Mouse (Mus musculus) thymus, adult 2 months (tissue): ENCODE results near the gene Pthlh.

ENCODE experiments used
- CTCF ChIP-seq: fragments of 200-500 bp; IDR thresholded peaks from 2 replicates; pipeline ENCODE4 v1.5.1; 2012; ENCODE audit warnings: mild to moderate bottlenecking, control low read depth, low read length, moderate library complexity, borderline replicate concordance; ENCODE audit not compliant: control insufficient read depth, poor library complexity, insufficient read depth; ENCODE audit errors: extremely low read depth
- POLR2A ChIP-seq: fragments of 200-500 bp; IDR thresholded peaks from 2 replicates; pipeline ENCODE4 v1.6.1; 2012; ENCODE audit warnings: mild to moderate bottlenecking, low read length, control low read depth, moderate library complexity; ENCODE audit not compliant: control insufficient read depth, poor library complexity, insufficient read depth; ENCODE audit errors: extremely low read depth

DNA sequence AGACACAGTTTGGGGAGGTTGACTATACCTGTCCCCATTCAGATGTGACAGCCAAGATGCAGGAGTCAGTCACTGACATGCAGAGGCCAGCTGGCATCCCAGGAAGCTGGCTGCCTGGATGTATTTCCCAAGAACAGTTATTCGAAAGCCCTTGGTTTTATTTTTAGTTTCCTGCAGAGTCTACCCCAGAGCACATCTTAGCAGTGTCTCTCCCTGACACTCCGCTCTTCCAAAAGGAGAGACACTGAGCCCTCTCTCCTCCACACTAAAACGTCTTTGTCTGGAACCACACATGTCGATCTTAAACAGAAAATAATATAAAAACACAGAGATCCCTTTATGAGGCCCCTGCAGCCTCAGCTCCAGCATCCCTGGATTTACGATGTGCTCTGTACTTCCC, 44.9 kb downstream of the Pthlh start:
- TF ChIP-seq CTCF (no peak), POLR2A (no peak)
